Mouse (Mus musculus) right cerebral cortex, postnatal 25 days (tissue): ENCODE measurements around the gene Gm10439.
"Not testable (repeated sequence)": the region's sequence is repeated elsewhere in the genome, so short reads cannot be mapped to it uniquely, and the experiment has no call there.

ENCODE experiments used
- DNase-seq: peaks from one replicate; pipeline ENCODE4 v3.0.0; 2022

The Gm10439 gene

DNA sequence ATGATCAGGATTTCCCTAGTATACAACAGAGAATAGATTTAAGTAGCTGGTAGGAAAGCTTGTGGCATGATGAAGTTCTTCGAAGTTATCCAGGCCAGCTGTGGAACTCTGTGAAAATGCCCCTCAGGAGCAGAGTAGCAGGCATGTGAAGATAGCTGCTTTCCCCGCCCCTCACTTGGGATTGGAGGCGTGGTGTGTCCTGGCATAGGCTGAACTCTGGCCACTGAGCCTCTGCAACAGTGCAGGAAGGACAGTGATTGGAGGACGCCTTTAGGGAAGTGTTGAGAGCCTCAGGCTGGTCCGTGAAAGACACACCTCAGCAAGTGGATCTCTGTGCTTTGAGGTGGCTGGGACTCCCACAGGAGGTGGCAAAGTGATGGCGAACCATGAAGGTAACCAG, at the start of gene Gm10439:
Gm10439 (plus strand) TSS at position 301 of the 400 bp plus-strand sequence.
- not testable (repeated sequence) for DNase-seq
